11 mouse cellular contexts compared by ENCODE assay signal in genomic region chr2:135745126-135745525, GRCm38 (mm10).
DNase-seq lines count a peak whose midpoint lies in the region; ATAC-seq lines count a peak whose summit lies in the region.
"Had no signal": no experiment of that assay in that cellular context is flagged by ENCODE, and none has a peak within 500 bp of the region (broad histone marks: within the 10 kb centered on the region; RNA-seq: fewer than 3 reads in every experiment).

No protein-coding gene starts in this region.

- no peak overlapping the region for H3K27ac ChIP-seq in kidney, embryonic 14.5 days (ENCODE audit: low read depth, low read length)
- H3K27ac ChIP-seq: hindbrain, embryonic 13.5 days; limb, embryonic 13.5 days had no signal

- no peak overlapping the region for H3K9ac ChIP-seq in kidney, embryonic 14.5 days (ENCODE audit: low read depth, low read length)
- H3K9ac ChIP-seq: hindbrain, embryonic 13.5 days; limb, embryonic 13.5 days had no signal

- no peak overlapping the region for H3K4me3 ChIP-seq in kidney, embryonic 14.5 days (ENCODE audit: low read length)
- H3K4me3 ChIP-seq: hindbrain, embryonic 13.5 days; limb, embryonic 13.5 days had no signal

- no peaks in the 10 kb centered on the region for H3K27me3 ChIP-seq in kidney, embryonic 14.5 days (ENCODE audit: control insufficient read depth, insufficient read depth, low read length)
- H3K27me3 ChIP-seq: hindbrain, embryonic 13.5 days; limb, embryonic 13.5 days had no signal

- no peak overlapping the region for H3K4me2 ChIP-seq in kidney, embryonic 14.5 days (replicated peaks; ENCODE audit: low read depth, low read length)
- H3K4me2 ChIP-seq: hindbrain, embryonic 13.5 days; limb, embryonic 13.5 days had no signal

- no peaks in the 10 kb centered on the region for H3K36me3 ChIP-seq in kidney, embryonic 14.5 days (ENCODE audit: control insufficient read depth, insufficient read depth, low read length)
- H3K36me3 ChIP-seq: hindbrain, embryonic 13.5 days; limb, embryonic 13.5 days had no signal

- H3K9me3 ChIP-seq in kidney, embryonic 14.5 days (ENCODE audit: control insufficient read depth, low read length), result no peaks in the 10 kb centered on the region
- H3K9me3 ChIP-seq: hindbrain, embryonic 13.5 days; limb, embryonic 13.5 days had no signal

- DNase-seq in cerebellum, postnatal 14 days, result peak; percentile 29 to 43
- DNase-seq in cerebellum, adult 9-10 months, result no peak
- peak; percentile 48 for DNase-seq in kidney, adult 18-20 months
- peak; percentile 36 for DNase-seq in embryo, embryonic 10.5 days (ENCODE audit: low spot score)
- DNase-seq in lung, postnatal 25 days (ENCODE audit: low spot score), result peak; percentile 58
- no peak for DNase-seq in right cerebral cortex, postnatal 10 days (ENCODE audit: low spot score in 2 of 2)
- DNase-seq in Muller cell, postnatal 12 days (ENCODE audit: inconsistent ontology term), result no peak
- DNase-seq: spleen, adult 18-20 months had no signal

- 55% methylated on average over 7 of the region's 7 CpGs for WGBS in kidney, embryonic 14.5 days

- 0 out of 2 replicates have a peak, but pooled peaks cover 12% of the 10 kb centered on the region for H3K4me1 ChIP-seq in kidney, embryonic 14.5 days (ENCODE audit: control insufficient read depth, insufficient read depth, low read length)

- no peak for ATAC-seq in kidney, embryonic 14.5 days (ENCODE audit: low FRiP score, low TSS enrichment)

Comparison
In these comparisons a context has a peak if more than half of its experiments do, and no peak if none do; other contexts are left out.
1. DNase-seq: peak in cerebellum, postnatal 14 days (2 of 2), kidney, adult 18-20 months (single experiment), embryo, embryonic 10.5 days (single experiment) and lung, postnatal 25 days (single experiment); none in cerebellum, adult 9-10 months (single experiment), right cerebral cortex, postnatal 10 days (0 of 2) and Muller cell, postnatal 12 days (single experiment).